Mouse (Mus musculus): ENCODE results near the gene Snx15. TPM values are rescaled to one million over a fixed set of nuclear protein-coding genes. Genes with fewer than 3 reads are reported as not detected.

The Snx15 gene
- total and polyA plus RNA-seq, 3 experiments = 13.2 to 70.1 (median 21.4) TPM

GRCm38 (mm10) chr19:6084478-6085248 is 43.4 kb downstream of the Snx15 start, which contains the start of the genes Zfpl1 and Cdca5:
Gene Zfpl1 (minus strand): TSS chr19:6084956.
Gene Cdca5 (plus strand): TSS chr19:6084983.
- Histone ChIP-seq H3K36me3 (replicated peaks) (peaks cover 85% of the 10 kb centered on the region), H3K4me1 (ENCODE audit: insufficient read depth, low read depth, low read length) (peaks cover 60% of the 10 kb centered on the region), H3K4me3 (ENCODE audit: low read depth, low read length) (peak within 1 kb of the TSS; percentile 93), H3K27me3 (ENCODE audit: insufficient read depth, low read length) (no peaks in the 10 kb centered on the region), H3K9me3 (replicated peaks) (no peaks in the 10 kb centered on the region)
- DNase-seq (ENCODE audit: low spot score) (peak; percentile 84), ATAC-seq (ENCODE audit: extremely low read depth, insufficient number of reproducible peaks, low FRiP score, poor library complexity, severe bottlenecking) (peak; percentile 63)
- TF ChIP-seq CTCF (IDR thresholded peaks at IDR 0.05; ENCODE audit: low read depth, low read length) = no peak
- TF ChIP-seq POLR2AphosphoS5 (IDR thresholded peaks at IDR 0.05; ENCODE audit: insufficient replicate concordance, low read depth, low read length) = no peak

- Histone ChIP-seq H3K27me3 (ENCODE audit: insufficient read depth, low read length) (no peaks in the 10 kb centered on the region), H3K9me3 (replicated peaks) (no peaks in the 10 kb centered on the region), H3K4me3 (ENCODE audit: low read depth, low read length) (no peak within 1 kb of the TSS), H3K4me1 (ENCODE audit: insufficient read depth, low read depth, low read length) (peaks cover 44% of the 10 kb centered on the region), H3K36me3 (replicated peaks) (peaks cover 75% of the 10 kb centered on the region)
- DNase-seq (ENCODE audit: low spot score) = no peak
- no peak for ATAC-seq (ENCODE audit: extremely low read depth, insufficient number of reproducible peaks, low FRiP score, poor library complexity, severe bottlenecking)
- TF ChIP-seq POLR2AphosphoS5 (IDR thresholded peaks at IDR 0.05; ENCODE audit: insufficient replicate concordance, low read depth, low read length) (no peak), CTCF (IDR thresholded peaks at IDR 0.05; ENCODE audit: low read depth, low read length) (no peak), GATA1 (IDR thresholded peaks at IDR 0.05; ENCODE audit: borderline replicate concordance, low read length) (no peak), GATA2 (IDR thresholded peaks at IDR 0.05; ENCODE audit: borderline replicate concordance, low read depth, low read length) (no peak), TAL1 (conservative IDR thresholded peaks at IDR 0.05; ENCODE audit: low read depth, low read length) (no peak)
Observed at GRCm38 (mm10) chr19:6082156-6082555, 45.9 kb downstream of the Snx15 start, which contains the start of gene Gm28374. Gene Gm28374 (minus strand): TSS chr19:6082256.

- H3K9me3 ChIP-seq (replicated peaks) = no peaks in the 10 kb centered on the region
- H3K27me3 ChIP-seq (ENCODE audit: insufficient read depth, low read length) = no peaks in the 10 kb centered on the region
- ATAC-seq (ENCODE audit: extremely low read depth, insufficient number of reproducible peaks, low FRiP score, poor library complexity, severe bottlenecking) (no peak), DNase-seq (ENCODE audit: low spot score) (no peak)
- TF ChIP-seq GATA2 (IDR thresholded peaks at IDR 0.05; ENCODE audit: borderline replicate concordance, low read depth, low read length) (no peak), CTCF (IDR thresholded peaks at IDR 0.05; ENCODE audit: low read depth, low read length) (no peak), GATA1 (IDR thresholded peaks at IDR 0.05; ENCODE audit: borderline replicate concordance, low read length) (no peak), POLR2AphosphoS5 (IDR thresholded peaks at IDR 0.05; ENCODE audit: insufficient replicate concordance, low read depth, low read length) (no peak), TAL1 (conservative IDR thresholded peaks at IDR 0.05; ENCODE audit: low read depth, low read length) (no peak)
- H3K4me1 ChIP-seq (ENCODE audit: insufficient read depth, low read depth, low read length) = peaks cover 41% of the 10 kb centered on the region
- peaks cover 72% of the 10 kb centered on the region for H3K36me3 ChIP-seq (replicated peaks)
- H3K4me3 ChIP-seq (ENCODE audit: low read depth, low read length) = no peak within 1 kb of the TSS
Observed at GRCm38 (mm10) chr19:6079983-6080480, 48.1 kb downstream of the Snx15 start, which contains the start of gene Tmem262. Gene Tmem262 (plus strand): TSS chr19:6080033.

- peak; percentile 68 for ATAC-seq (ENCODE audit: extremely low read depth, insufficient number of reproducible peaks, low FRiP score, poor library complexity, severe bottlenecking)
- H3K4me1 ChIP-seq (ENCODE audit: insufficient read depth, low read depth, low read length) = peaks cover 24% of the 10 kb centered on the region
- no peaks in the 10 kb centered on the region for H3K27me3 ChIP-seq (ENCODE audit: insufficient read depth, low read length)
- peak within 1 kb of the TSS; percentile 84 for H3K4me3 ChIP-seq (ENCODE audit: low read depth, low read length)
- no peaks in the 10 kb centered on the region for H3K9me3 ChIP-seq (replicated peaks)
- peak; percentile 89 for DNase-seq (ENCODE audit: low spot score)
- H3K36me3 ChIP-seq (replicated peaks) = peaks cover 80% of the 10 kb centered on the region
- TF ChIP-seq GATA2 (IDR thresholded peaks at IDR 0.05; ENCODE audit: borderline replicate concordance, low read depth, low read length) (no peak), POLR2AphosphoS5 (IDR thresholded peaks at IDR 0.05; ENCODE audit: insufficient replicate concordance, low read depth, low read length) (no peak), CTCF (IDR thresholded peaks at IDR 0.05; ENCODE audit: low read depth, low read length) (no peak)
Observed at GRCm38 (mm10) chr19:6076564-6077393, 51.3 kb downstream of the Snx15 start, which contains the start of gene Vps51. Gene Vps51 (minus strand): TSS chr19:6077231.

GRCm38 (mm10) chr19:6073889-6074288 is 54.2 kb downstream of the Snx15 start:
- ATAC-seq (ENCODE audit: extremely low read depth, insufficient number of reproducible peaks, low FRiP score, poor library complexity, severe bottlenecking) (no peak), DNase-seq (ENCODE audit: low spot score) (no peak)
- Histone ChIP-seq H3K36me3 (replicated peaks) (peaks cover 81% of the 10 kb centered on the region), H3K27me3 (ENCODE audit: insufficient read depth, low read length) (no peaks in the 10 kb centered on the region), H3K4me1 (ENCODE audit: insufficient read depth, low read depth, low read length) (peaks cover 34% of the 10 kb centered on the region), H3K4me3 (ENCODE audit: low read depth, low read length) (no peak overlapping the region), H3K9me3 (replicated peaks) (no peaks in the 10 kb centered on the region)
- TF ChIP-seq CTCF (IDR thresholded peaks at IDR 0.05; ENCODE audit: low read depth, low read length) = no peak
- TF ChIP-seq TAL1 (conservative IDR thresholded peaks at IDR 0.05; ENCODE audit: low read depth, low read length) = no peak
- no peak for TF ChIP-seq GATA1 (IDR thresholded peaks at IDR 0.05; ENCODE audit: borderline replicate concordance, low read length)
- TF ChIP-seq GATA2 (IDR thresholded peaks at IDR 0.05; ENCODE audit: borderline replicate concordance, low read depth, low read length) = no peak
- no peak for TF ChIP-seq POLR2AphosphoS5 (IDR thresholded peaks at IDR 0.05; ENCODE audit: insufficient replicate concordance, low read depth, low read length)

- Histone ChIP-seq H3K4me3 (ENCODE audit: low read depth, low read length) (peak overlapping the region; percentile 3; the same call in 1 of the 2 replicates), H3K9me3 (replicated peaks) (no peaks in the 10 kb centered on the region), H3K4me1 (ENCODE audit: insufficient read depth, low read depth, low read length) (peaks cover 46% of the 10 kb centered on the region), H3K36me3 (replicated peaks) (peaks cover 83% of the 10 kb centered on the region), H3K27me3 (ENCODE audit: insufficient read depth, low read length) (no peaks in the 10 kb centered on the region)
- DNase-seq (ENCODE audit: low spot score) (no peak), ATAC-seq (ENCODE audit: extremely low read depth, insufficient number of reproducible peaks, low FRiP score, poor library complexity, severe bottlenecking) (no peak)
- TF ChIP-seq CTCF (IDR thresholded peaks at IDR 0.05; ENCODE audit: low read depth, low read length) = no peak
- no peak for TF ChIP-seq TAL1 (conservative IDR thresholded peaks at IDR 0.05; ENCODE audit: low read depth, low read length)
Observed at GRCm38 (mm10) chr19:6071261-6071660, 56.8 kb downstream of the Snx15 start.
